Mouse (Mus musculus): ENCODE data around the gene Kcnip1. TPM values are rescaled to one million over a fixed set of nuclear protein-coding genes. Genes with fewer than 3 reads are reported as not detected.

Gene Kcnip1
- polyA plus RNA-seq, 1 experiment from 2014 or later, result 112 TPM

DNA sequence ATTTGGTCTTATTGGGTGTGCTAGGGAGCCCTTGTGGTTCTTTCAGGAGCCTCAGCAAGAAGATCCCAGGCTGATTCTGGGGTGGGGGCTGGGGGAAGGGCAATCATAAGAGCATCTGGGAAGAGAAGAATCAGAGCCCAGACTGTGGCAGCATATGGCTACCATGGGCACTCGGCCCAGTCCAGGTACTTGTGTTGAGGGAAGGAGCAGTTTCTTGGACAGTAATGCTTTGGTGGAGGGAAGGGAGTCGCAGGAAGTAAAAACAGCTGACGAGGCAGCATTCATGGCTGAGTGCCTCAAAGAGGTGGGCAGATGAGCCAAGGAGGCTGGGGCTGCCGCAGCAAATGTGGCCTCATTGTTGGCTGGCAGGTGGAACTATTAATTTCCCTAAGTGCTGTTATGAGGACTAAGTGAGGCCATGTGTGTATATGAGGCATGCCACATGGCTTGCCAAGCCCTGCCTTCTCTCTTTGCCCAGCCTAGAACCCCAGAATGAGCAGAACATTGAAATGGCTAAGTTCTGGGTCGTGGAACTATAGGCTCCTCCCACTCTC lies 245.5 kb downstream of the Kcnip1 start:
- H3K9ac ChIP-seq (ENCODE audit: low read depth, low read length), result no peak overlapping the region
- WGBS, result 79% methylated on average over 5 of the region's 5 CpGs
- H3K27ac ChIP-seq (ENCODE audit: low read length), result no peak overlapping the region
- H3K4me2 ChIP-seq (ENCODE audit: low read length), result no peak overlapping the region
- no peak for ATAC-seq
- no peaks in the 10 kb centered on the region for H3K9me3 ChIP-seq (replicated peaks; ENCODE audit: control insufficient read depth, low read length, poor library complexity, severe bottlenecking)
- no peaks in the 10 kb centered on the region for H3K36me3 ChIP-seq (ENCODE audit: control insufficient read depth, insufficient read depth, low read length)
- H3K27me3 ChIP-seq (ENCODE audit: control insufficient read depth, insufficient read depth, low read depth, low read length), result no peaks in the 10 kb centered on the region
- H3K4me3 ChIP-seq (ENCODE audit: low read depth, low read length), result no peak overlapping the region
- peaks cover 7% of the 10 kb centered on the region; the same call in 1 of the 2 replicates for H3K4me1 ChIP-seq (ENCODE audit: control insufficient read depth, insufficient read depth, low read length)

DNA sequence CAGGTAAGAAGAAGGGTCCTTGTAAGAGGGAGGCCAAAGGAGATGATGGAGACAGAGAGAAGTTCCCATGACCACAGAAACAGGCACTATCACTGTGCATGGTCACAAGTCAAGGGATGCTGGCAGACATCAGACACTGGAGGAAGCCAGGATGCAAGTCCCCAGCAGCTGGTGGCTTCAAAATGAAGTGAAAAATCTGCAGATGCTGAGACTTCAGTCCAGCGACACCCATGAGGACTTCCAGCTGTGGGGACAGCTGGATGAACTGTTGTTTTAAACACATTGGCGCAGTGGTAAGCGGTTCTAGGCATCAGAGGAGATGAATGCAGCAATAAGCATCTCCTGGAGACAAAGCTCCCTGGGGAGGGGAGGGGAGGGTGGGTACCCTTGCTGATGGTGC lies 246.6 kb downstream of the Kcnip1 start:
- WGBS, result 72% methylated on average over 3 of the region's 3 CpGs
- H3K27me3 ChIP-seq (ENCODE audit: control insufficient read depth, insufficient read depth, low read depth, low read length), result no peaks in the 10 kb centered on the region
- H3K27ac ChIP-seq (ENCODE audit: low read length), result no peak overlapping the region
- no peaks in the 10 kb centered on the region for H3K9me3 ChIP-seq (replicated peaks; ENCODE audit: control insufficient read depth, low read length, poor library complexity, severe bottlenecking)
- no peaks in the 10 kb centered on the region for H3K36me3 ChIP-seq (ENCODE audit: control insufficient read depth, insufficient read depth, low read length)
- ATAC-seq, result no peak
- H3K4me2 ChIP-seq (ENCODE audit: low read length), result no peak overlapping the region
- H3K4me1 ChIP-seq (ENCODE audit: control insufficient read depth, insufficient read depth, low read length), result peaks cover 14% of the 10 kb centered on the region
- H3K4me3 ChIP-seq (ENCODE audit: low read depth, low read length), result no peak overlapping the region
- no peak overlapping the region for H3K9ac ChIP-seq (ENCODE audit: low read depth, low read length)

DNA sequence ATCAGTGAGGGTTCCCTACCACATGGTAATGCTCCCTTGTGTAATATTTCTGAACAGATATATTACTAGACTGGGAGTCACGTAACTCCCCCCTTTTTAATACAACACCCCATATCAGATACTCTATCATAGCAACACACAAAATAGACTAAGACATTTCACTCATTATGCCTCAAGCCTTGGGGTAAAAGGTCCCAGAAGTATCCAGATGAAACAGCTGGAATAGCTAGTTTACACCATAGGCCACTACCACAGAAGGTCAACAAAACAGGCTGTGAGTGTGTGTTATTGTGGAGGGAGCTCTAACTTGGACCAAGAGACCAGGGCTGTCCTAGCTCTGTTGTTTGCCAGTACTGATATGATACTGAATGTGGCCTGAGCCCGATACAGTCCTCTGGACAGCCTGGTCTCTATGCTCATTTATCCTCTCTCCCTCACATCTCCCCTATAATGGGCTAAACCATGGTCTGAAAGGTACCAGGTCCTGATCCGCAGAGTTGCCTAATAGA lies 247.1 kb downstream of the Kcnip1 start:
- no peak overlapping the region for H3K4me2 ChIP-seq (ENCODE audit: low read length)
- H3K4me1 ChIP-seq (ENCODE audit: control insufficient read depth, insufficient read depth, low read length), result peaks cover 14% of the 10 kb centered on the region
- no peaks in the 10 kb centered on the region for H3K36me3 ChIP-seq (ENCODE audit: control insufficient read depth, insufficient read depth, low read length)
- H3K4me3 ChIP-seq (ENCODE audit: low read depth, low read length), result no peak overlapping the region
- no peaks in the 10 kb centered on the region for H3K9me3 ChIP-seq (replicated peaks; ENCODE audit: control insufficient read depth, low read length, poor library complexity, severe bottlenecking)
- ATAC-seq, result no peak
- H3K9ac ChIP-seq (ENCODE audit: low read depth, low read length), result no peak overlapping the region
- 90% methylated on average over 3 of the region's 3 CpGs for WGBS
- no peak overlapping the region for H3K27ac ChIP-seq (ENCODE audit: low read length)
- H3K27me3 ChIP-seq (ENCODE audit: control insufficient read depth, insufficient read depth, low read depth, low read length), result no peaks in the 10 kb centered on the region

DNA sequence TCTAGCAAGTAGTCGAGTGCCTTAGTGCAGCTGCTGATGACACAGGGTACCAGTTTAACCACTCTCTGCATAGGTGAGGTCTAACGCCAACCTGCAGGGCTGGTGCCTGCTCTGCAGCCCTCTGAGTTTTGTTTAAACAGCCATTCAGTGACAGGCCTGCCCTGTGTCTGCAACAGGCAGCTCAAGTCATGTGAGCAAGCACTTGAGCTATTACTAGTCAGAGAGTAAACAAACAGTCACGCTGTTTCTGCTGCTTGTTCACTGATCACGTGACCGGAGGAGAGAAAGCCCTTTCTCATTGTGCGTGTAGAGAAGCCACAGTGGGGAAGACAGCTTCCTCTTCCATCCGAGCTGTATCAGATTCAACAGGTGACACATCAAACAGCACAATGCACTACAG lies 248.5 kb downstream of the Kcnip1 start:
- Histone ChIP-seq H3K4me3 (ENCODE audit: low read depth, low read length) (no peak overlapping the region), H3K4me2 (ENCODE audit: low read length) (no peak overlapping the region), H3K27ac (ENCODE audit: low read length) (no peak overlapping the region), H3K36me3 (ENCODE audit: control insufficient read depth, insufficient read depth, low read length) (no peaks in the 10 kb centered on the region), H3K9ac (ENCODE audit: low read depth, low read length) (no peak overlapping the region), H3K9me3 (replicated peaks; ENCODE audit: control insufficient read depth, low read length, poor library complexity, severe bottlenecking) (no peaks in the 10 kb centered on the region), H3K27me3 (ENCODE audit: control insufficient read depth, insufficient read depth, low read depth, low read length) (no peaks in the 10 kb centered on the region), H3K4me1 (ENCODE audit: control insufficient read depth, insufficient read depth, low read length) (peaks cover 14% of the 10 kb centered on the region)
- peak; percentile 37; the same call in 1 of the 2 replicates for ATAC-seq
- 45% methylated on average over 7 of the region's 7 CpGs for WGBS

DNA sequence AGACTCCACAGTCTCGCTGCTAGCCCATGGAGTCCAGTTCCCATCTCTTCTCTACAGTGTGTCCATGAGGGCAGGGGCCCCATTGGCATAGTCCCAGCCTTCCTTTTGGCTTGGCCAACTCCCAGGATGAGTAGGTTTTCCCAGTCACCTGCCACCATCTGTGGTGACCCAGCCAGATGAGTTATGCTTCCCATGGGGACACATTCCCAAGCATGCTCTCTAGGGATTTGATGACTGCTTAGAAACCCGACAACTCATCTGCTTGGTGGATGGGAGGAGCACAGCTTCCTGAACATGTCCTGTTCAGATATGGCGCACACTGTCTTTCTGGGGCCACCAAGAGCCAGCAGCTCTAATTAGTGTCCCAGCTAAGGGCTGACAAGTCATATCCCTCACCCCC lies 252.8 kb downstream of the Kcnip1 start:
- no peak overlapping the region for H3K9ac ChIP-seq (ENCODE audit: low read depth, low read length)
- no peak overlapping the region for H3K27ac ChIP-seq (ENCODE audit: low read length)
- H3K36me3 ChIP-seq (ENCODE audit: control insufficient read depth, insufficient read depth, low read length), result no peaks in the 10 kb centered on the region
- H3K4me2 ChIP-seq (ENCODE audit: low read length), result no peak overlapping the region
- ATAC-seq, result no peak
- H3K4me1 ChIP-seq (ENCODE audit: control insufficient read depth, insufficient read depth, low read length), result peaks cover 14% of the 10 kb centered on the region
- no peaks in the 10 kb centered on the region for H3K27me3 ChIP-seq (ENCODE audit: control insufficient read depth, insufficient read depth, low read depth, low read length)
- no peak overlapping the region for H3K4me3 ChIP-seq (ENCODE audit: low read depth, low read length)
- 94% methylated on average over 3 of the region's 3 CpGs for WGBS
- H3K9me3 ChIP-seq (replicated peaks; ENCODE audit: control insufficient read depth, low read length, poor library complexity, severe bottlenecking), result no peaks in the 10 kb centered on the region

DNA sequence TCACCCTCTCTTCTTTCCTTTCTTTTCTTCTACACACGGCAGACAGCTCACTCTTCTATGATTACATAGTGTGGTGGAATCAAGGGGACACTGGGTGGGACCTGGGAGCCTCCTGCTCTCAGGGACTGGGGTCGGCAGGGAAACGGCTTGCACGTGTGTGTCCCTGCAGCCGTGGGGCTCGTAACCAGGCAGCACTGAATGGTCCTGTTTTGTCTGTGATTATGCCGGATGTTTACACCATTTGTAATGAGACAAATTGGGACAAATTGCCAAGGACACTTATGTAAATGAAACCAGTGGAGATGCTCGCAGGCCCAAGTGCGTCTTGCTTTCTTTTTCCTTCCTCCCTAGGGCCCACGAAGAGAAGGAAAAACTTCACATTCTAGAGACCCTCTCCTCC lies 256.5 kb downstream of the Kcnip1 start:
- Histone ChIP-seq H3K27ac (ENCODE audit: low read length) (no peak overlapping the region), H3K4me3 (ENCODE audit: low read depth, low read length) (no peak overlapping the region), H3K27me3 (ENCODE audit: control insufficient read depth, insufficient read depth, low read depth, low read length) (no peaks in the 10 kb centered on the region), H3K4me2 (ENCODE audit: low read length) (no peak overlapping the region), H3K9ac (ENCODE audit: low read depth, low read length) (no peak overlapping the region), H3K4me1 (ENCODE audit: control insufficient read depth, insufficient read depth, low read length) (0 out of 2 replicates have a peak, but pooled peaks cover 3% of the 10 kb centered on the region), H3K36me3 (ENCODE audit: control insufficient read depth, insufficient read depth, low read length) (no peaks in the 10 kb centered on the region), H3K9me3 (replicated peaks; ENCODE audit: control insufficient read depth, low read length, poor library complexity, severe bottlenecking) (no peaks in the 10 kb centered on the region)
- WGBS, result 57% methylated on average over 10 of the region's 10 CpGs
- no peak for ATAC-seq

DNA sequence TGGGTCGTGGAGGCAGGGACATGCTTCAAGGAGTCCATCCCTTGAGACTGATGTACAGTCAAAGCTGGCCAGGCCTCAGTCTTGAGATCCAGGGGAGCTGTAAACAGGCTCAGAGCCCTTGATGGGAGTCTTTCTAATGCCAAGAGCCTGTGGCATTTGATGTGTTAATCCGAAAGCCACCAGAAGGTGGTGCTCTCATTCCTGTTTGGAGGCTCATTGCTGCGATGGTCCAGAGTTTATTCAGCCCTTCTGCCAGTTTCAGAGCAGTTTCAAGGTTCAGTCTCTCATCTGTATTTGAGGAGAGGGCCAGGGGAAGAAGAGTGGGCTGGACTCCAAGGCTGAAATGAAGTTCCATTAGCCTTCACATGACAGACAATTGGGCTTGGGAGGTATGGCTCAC lies 259.7 kb downstream of the Kcnip1 start:
- H3K27me3 ChIP-seq (ENCODE audit: control insufficient read depth, insufficient read depth, low read depth, low read length), result no peaks in the 10 kb centered on the region
- H3K4me3 ChIP-seq (ENCODE audit: low read depth, low read length), result no peak overlapping the region
- WGBS, result 10% methylated on average over 3 of the region's 3 CpGs
- no peaks in the 10 kb centered on the region for H3K9me3 ChIP-seq (replicated peaks; ENCODE audit: control insufficient read depth, low read length, poor library complexity, severe bottlenecking)
- H3K4me1 ChIP-seq (ENCODE audit: control insufficient read depth, insufficient read depth, low read length), result 0 out of 2 replicates have a peak, but pooled peaks cover 3% of the 10 kb centered on the region
- H3K36me3 ChIP-seq (ENCODE audit: control insufficient read depth, insufficient read depth, low read length), result no peaks in the 10 kb centered on the region
- H3K27ac ChIP-seq (ENCODE audit: low read length), result no peak overlapping the region
- H3K4me2 ChIP-seq (ENCODE audit: low read length), result no peak overlapping the region
- ATAC-seq, result peak; percentile 53; the same call in 1 of the 2 replicates
- no peak overlapping the region for H3K9ac ChIP-seq (ENCODE audit: low read depth, low read length)

DNA sequence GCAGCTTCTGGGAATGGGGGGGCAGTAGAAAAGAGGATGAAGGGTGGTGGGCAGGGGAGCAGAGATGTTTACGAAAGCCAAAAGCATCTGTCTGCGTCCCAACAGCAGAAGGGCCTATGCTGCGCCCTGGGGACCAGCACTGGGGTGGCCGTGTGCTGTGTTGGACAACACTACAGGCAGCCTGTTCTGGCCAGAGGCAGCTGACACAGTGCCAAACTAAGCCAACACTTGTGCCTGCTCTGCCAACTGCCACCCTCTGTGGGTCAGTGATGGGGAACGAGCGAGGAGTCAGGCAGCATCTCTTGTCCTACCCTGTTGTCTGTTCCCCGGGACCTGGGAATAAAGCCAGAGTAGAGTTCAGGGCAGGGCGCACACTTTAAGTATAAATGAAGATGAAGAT lies 260.6 kb downstream of the Kcnip1 start:
- Histone ChIP-seq H3K36me3 (ENCODE audit: control insufficient read depth, insufficient read depth, low read length) (no peaks in the 10 kb centered on the region), H3K27me3 (ENCODE audit: control insufficient read depth, insufficient read depth, low read depth, low read length) (no peaks in the 10 kb centered on the region), H3K9ac (ENCODE audit: low read depth, low read length) (no peak overlapping the region), H3K4me1 (ENCODE audit: control insufficient read depth, insufficient read depth, low read length) (0 out of 2 replicates have a peak, but pooled peaks cover 3% of the 10 kb centered on the region), H3K4me3 (ENCODE audit: low read depth, low read length) (no peak overlapping the region), H3K9me3 (replicated peaks; ENCODE audit: control insufficient read depth, low read length, poor library complexity, severe bottlenecking) (no peaks in the 10 kb centered on the region), H3K27ac (ENCODE audit: low read length) (no peak overlapping the region), H3K4me2 (ENCODE audit: low read length) (no peak overlapping the region)
- ATAC-seq, result no peak
- WGBS, result 85% methylated on average over 8 of the region's 8 CpGs

DNA sequence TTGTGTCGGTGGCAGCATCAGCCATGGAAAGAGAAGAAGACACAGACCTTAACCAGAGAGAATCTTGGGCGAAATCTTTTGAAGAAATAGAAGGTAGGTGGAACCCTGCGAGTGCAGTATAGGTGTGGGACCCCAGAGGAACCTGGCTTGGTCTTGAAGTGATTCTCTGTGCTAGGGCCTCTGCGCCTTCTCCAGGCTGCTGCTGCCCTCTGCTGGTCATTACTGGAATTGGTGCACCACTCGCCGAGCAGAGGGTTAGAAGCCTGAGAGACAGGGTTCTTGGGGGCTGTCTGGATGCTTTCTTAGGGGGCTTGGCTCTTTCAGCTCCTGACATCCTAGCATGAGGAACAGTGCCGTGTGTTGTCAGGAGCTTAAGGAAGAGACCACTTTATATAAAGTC lies 271.7 kb downstream of the Kcnip1 start:
- H3K9me3 ChIP-seq (replicated peaks; ENCODE audit: control insufficient read depth, low read length, poor library complexity, severe bottlenecking), result no peaks in the 10 kb centered on the region
- no peak overlapping the region for H3K4me2 ChIP-seq (ENCODE audit: low read length)
- H3K36me3 ChIP-seq (ENCODE audit: control insufficient read depth, insufficient read depth, low read length), result no peaks in the 10 kb centered on the region
- no peak overlapping the region for H3K4me3 ChIP-seq (ENCODE audit: low read depth, low read length)
- WGBS, result 22% methylated on average over 7 of the region's 7 CpGs
- no peak overlapping the region for H3K9ac ChIP-seq (ENCODE audit: low read depth, low read length)
- H3K4me1 ChIP-seq (ENCODE audit: control insufficient read depth, insufficient read depth, low read length), result no peaks in the 10 kb centered on the region
- no peak overlapping the region for H3K27ac ChIP-seq (ENCODE audit: low read length)
- peak; percentile 76 for ATAC-seq
- no peaks in the 10 kb centered on the region for H3K27me3 ChIP-seq (ENCODE audit: control insufficient read depth, insufficient read depth, low read depth, low read length)
